Mouse (Mus musculus): ENCODE results near the gene Olfr1026. TPM values are rescaled to one million over a fixed set of nuclear protein-coding genes. Genes with fewer than 3 reads are reported as not detected.

Olfr1026 gene
- not detected for polyA plus RNA-seq (2014; fragmentation: Illumina TruSeq; extraction: RNeasy Lipid Tissue Mini Kit (QIAGEN cat#74804); ENCODE audit: low read depth, low replicate concordance)

DNA sequence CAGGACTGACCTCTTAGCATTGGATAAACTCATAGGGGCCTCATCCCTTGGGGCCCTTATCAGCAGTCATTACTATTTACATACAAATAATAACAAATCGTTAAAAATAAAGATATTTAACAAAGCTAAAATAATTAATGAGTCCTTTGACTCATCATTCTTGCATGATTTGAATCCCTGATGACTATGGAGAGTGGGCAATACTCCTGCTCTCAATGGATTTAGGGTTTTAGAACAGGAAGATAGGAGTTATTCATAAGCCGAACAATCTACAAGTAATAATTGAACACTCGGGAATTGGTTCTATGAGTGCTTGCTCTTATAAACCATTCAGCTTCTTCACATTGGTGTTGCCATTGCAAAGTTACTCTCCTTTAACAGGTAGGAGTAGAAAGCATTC, at the start of gene Olfr1026:
TSS of gene Olfr1026 (plus strand) at position 301 of the 400 bp plus-strand sequence.

DNA sequence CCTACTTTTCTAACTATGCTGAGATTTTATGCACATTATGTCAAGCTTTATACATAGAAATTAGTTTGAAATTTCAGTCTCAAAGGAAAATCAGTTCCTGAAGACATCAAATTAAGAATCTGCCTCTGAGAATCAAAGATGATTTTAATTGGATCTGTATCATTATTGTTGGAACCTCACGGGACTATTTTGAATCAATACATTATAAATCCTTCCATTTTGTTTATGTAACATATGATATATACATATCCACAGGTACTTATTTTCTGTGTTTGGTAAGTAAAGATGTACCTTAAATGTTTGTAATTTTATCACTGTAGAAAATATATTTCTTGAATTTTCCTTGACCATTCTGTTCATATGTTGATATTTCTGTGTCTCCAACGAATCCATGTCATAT, 36.0 kb upstream of the Olfr1026 start, which contains the start of gene Olfr1023:
TSS of gene Olfr1023 (plus strand) at position 301 of the 400 bp plus-strand sequence.

DNA sequence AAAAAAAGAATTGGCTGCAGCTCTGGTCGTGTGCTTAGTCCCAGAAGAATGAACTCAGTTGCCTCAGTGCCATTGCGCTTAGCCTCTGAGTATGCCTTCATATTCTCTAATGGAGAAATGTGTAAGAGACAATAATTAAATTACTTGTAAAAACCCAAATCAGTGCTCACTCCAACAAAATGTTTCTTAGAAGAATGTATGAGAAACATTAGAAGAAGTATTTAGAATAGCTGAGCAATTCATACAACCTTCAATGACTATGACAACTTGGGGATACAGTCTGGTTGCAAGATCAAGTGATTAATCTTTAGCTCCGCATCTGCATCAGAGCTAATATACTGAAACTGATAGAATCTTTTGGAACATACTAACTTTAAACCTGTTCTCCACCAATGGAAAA, 16.4 kb upstream of the Olfr1026 start, which contains the start of gene Olfr1024:
TSS of gene Olfr1024 (minus strand) at position 101 of the 400 bp plus-strand sequence.

DNA sequence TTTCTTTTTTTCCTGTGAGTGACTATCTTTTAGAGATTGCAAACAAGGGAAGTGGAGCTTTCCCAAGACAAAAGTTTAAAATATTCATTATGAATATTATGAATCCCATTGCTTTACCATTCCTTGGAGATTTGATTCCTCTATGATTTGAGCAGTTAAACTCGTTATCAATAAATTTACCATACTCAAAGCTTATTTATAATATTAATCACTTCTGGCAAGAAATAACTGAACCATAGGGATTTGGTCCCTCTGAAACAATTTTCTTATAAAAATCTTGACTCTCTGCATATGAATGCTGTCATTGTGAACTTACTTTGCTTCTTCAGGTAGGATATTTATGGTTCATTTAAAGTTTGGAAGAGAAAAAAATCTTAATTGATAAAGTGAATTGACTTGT, 6.5 kb upstream of the Olfr1026 start, which contains the start of gene Olfr1025-ps1:
TSS of gene Olfr1025-ps1 (plus strand) at position 301 of the 400 bp plus-strand sequence.

DNA sequence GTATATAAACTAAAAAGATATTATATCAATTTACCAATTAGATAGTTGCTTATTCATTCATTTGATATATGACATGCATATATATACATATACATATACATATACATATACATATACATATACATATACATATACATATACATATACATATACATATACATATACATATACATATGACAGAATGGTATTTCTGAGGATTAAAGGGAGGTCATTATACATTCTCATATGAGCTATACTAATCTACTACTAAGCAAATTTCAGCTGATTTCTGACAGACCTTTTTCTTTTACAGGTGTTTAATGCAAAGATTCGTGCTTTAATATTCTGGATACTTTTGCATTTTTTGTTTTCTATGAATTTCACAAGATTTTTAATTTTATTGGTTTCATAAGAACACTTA, 28.8 kb downstream of the Olfr1026 start, which contains the start of gene Olfr1028:
TSS of gene Olfr1028 (plus strand) at position 301 of the 400 bp plus-strand sequence.

DNA sequence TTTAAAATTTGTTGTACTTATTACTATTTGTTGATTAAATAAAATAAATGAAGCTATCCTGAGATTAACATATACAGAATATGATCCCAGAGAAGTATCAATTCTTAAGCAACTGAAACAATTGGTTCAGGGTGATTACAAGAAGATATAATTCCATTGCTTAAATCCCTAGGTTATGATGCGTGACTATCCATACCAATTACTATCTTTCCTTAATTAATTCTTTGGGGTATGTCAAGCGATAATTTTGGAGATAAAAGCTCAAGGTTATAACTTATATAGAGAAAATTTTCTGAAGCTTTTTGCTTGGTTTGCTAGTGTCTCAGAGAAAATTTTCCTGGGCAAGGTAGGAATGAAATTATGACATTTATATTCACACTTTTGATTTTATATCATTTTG, 52.2 kb downstream of the Olfr1026 start, which contains the start of gene Olfr1029:
TSS of gene Olfr1029 (plus strand) at position 301 of the 400 bp plus-strand sequence.

Other genes starting within 250 kb of the Olfr1026 start
- not detected for gene Olfr1006, start 242.8 kb upstream of the Olfr1026 start, polyA plus RNA-seq (2014; fragmentation: Illumina TruSeq; extraction: RNeasy Lipid Tissue Mini Kit (QIAGEN cat#74804); ENCODE audit: low read depth, low replicate concordance)
- not detected for gene Olfr1008, start 232.1 kb upstream of the Olfr1026 start, polyA plus RNA-seq (2014; fragmentation: Illumina TruSeq; extraction: RNeasy Lipid Tissue Mini Kit (QIAGEN cat#74804); ENCODE audit: low read depth, low replicate concordance)
- gene Olfr1009, start 206.1 kb upstream of the Olfr1026 start, polyA plus RNA-seq (2014; fragmentation: Illumina TruSeq; extraction: RNeasy Lipid Tissue Mini Kit (QIAGEN cat#74804); ENCODE audit: low read depth, low replicate concordance): not detected
- gene Olfr1012, start 158.8 kb upstream of the Olfr1026 start, polyA plus RNA-seq (2014; fragmentation: Illumina TruSeq; extraction: RNeasy Lipid Tissue Mini Kit (QIAGEN cat#74804); ENCODE audit: low read depth, low replicate concordance): not detected
- gene Olfr1013, start 154.5 kb upstream of the Olfr1026 start, polyA plus RNA-seq (2014; fragmentation: Illumina TruSeq; extraction: RNeasy Lipid Tissue Mini Kit (QIAGEN cat#74804); ENCODE audit: low read depth, low replicate concordance): not detected
- not detected for gene Olfr1014, start 148.8 kb upstream of the Olfr1026 start, polyA plus RNA-seq (2014; fragmentation: Illumina TruSeq; extraction: RNeasy Lipid Tissue Mini Kit (QIAGEN cat#74804); ENCODE audit: low read depth, low replicate concordance)
- gene Olfr1015, start 139.5 kb upstream of the Olfr1026 start, polyA plus RNA-seq (2014; fragmentation: Illumina TruSeq; extraction: RNeasy Lipid Tissue Mini Kit (QIAGEN cat#74804); ENCODE audit: low read depth, low replicate concordance): not detected
- not detected for gene Olfr1016, start 119.0 kb upstream of the Olfr1026 start, polyA plus RNA-seq (2014; fragmentation: Illumina TruSeq; extraction: RNeasy Lipid Tissue Mini Kit (QIAGEN cat#74804); ENCODE audit: low read depth, low replicate concordance)
- gene Olfr1018, start 103.1 kb upstream of the Olfr1026 start, polyA plus RNA-seq (2014; fragmentation: Illumina TruSeq; extraction: RNeasy Lipid Tissue Mini Kit (QIAGEN cat#74804); ENCODE audit: low read depth, low replicate concordance): not detected
- not detected for gene Olfr1019, start 76.1 kb upstream of the Olfr1026 start, polyA plus RNA-seq (2014; fragmentation: Illumina TruSeq; extraction: RNeasy Lipid Tissue Mini Kit (QIAGEN cat#74804); ENCODE audit: low read depth, low replicate concordance)
- gene Olfr1020, start 74.5 kb upstream of the Olfr1026 start, polyA plus RNA-seq (2014; fragmentation: Illumina TruSeq; extraction: RNeasy Lipid Tissue Mini Kit (QIAGEN cat#74804); ENCODE audit: low read depth, low replicate concordance): not detected
- not detected for gene Olfr1022, start 53.0 kb upstream of the Olfr1026 start, polyA plus RNA-seq (2014; fragmentation: Illumina TruSeq; extraction: RNeasy Lipid Tissue Mini Kit (QIAGEN cat#74804); ENCODE audit: low read depth, low replicate concordance)
- gene Olfr1023, start 35.9 kb upstream of the Olfr1026 start, polyA plus RNA-seq (2014; fragmentation: Illumina TruSeq; extraction: RNeasy Lipid Tissue Mini Kit (QIAGEN cat#74804); ENCODE audit: low read depth, low replicate concordance): not detected
- gene Olfr1024, start 16.5 kb upstream of the Olfr1026 start, polyA plus RNA-seq (2014; fragmentation: Illumina TruSeq; extraction: RNeasy Lipid Tissue Mini Kit (QIAGEN cat#74804); ENCODE audit: low read depth, low replicate concordance): not detected
- gene Olfr1025-ps1, start 6.4 kb upstream of the Olfr1026 start, polyA plus RNA-seq (2014; fragmentation: Illumina TruSeq; extraction: RNeasy Lipid Tissue Mini Kit (QIAGEN cat#74804); ENCODE audit: low read depth, low replicate concordance): not detected
- not detected for gene Olfr1028, start 28.9 kb downstream of the Olfr1026 start, polyA plus RNA-seq (2014; fragmentation: Illumina TruSeq; extraction: RNeasy Lipid Tissue Mini Kit (QIAGEN cat#74804); ENCODE audit: low read depth, low replicate concordance)
- gene Olfr1029, start 52.3 kb downstream of the Olfr1026 start, polyA plus RNA-seq (2014; fragmentation: Illumina TruSeq; extraction: RNeasy Lipid Tissue Mini Kit (QIAGEN cat#74804); ENCODE audit: low read depth, low replicate concordance): not detected
- gene Olfr1030, start 57.7 kb downstream of the Olfr1026 start, polyA plus RNA-seq (2014; fragmentation: Illumina TruSeq; extraction: RNeasy Lipid Tissue Mini Kit (QIAGEN cat#74804); ENCODE audit: low read depth, low replicate concordance): not detected
- not detected for gene Olfr1031, start 68.7 kb downstream of the Olfr1026 start, polyA plus RNA-seq (2014; fragmentation: Illumina TruSeq; extraction: RNeasy Lipid Tissue Mini Kit (QIAGEN cat#74804); ENCODE audit: low read depth, low replicate concordance)
- not detected for gene Olfr1032, start 84.0 kb downstream of the Olfr1026 start, polyA plus RNA-seq (2014; fragmentation: Illumina TruSeq; extraction: RNeasy Lipid Tissue Mini Kit (QIAGEN cat#74804); ENCODE audit: low read depth, low replicate concordance)
- gene Olfr1033, start 99.1 kb downstream of the Olfr1026 start, polyA plus RNA-seq (2014; fragmentation: Illumina TruSeq; extraction: RNeasy Lipid Tissue Mini Kit (QIAGEN cat#74804); ENCODE audit: low read depth, low replicate concordance): 4.3 TPM
- 0.69 TPM for gene Olfr1034, start 124.3 kb downstream of the Olfr1026 start, polyA plus RNA-seq (2014; fragmentation: Illumina TruSeq; extraction: RNeasy Lipid Tissue Mini Kit (QIAGEN cat#74804); ENCODE audit: low read depth, low replicate concordance)
- not detected for gene Olfr1036, start 152.4 kb downstream of the Olfr1026 start, polyA plus RNA-seq (2014; fragmentation: Illumina TruSeq; extraction: RNeasy Lipid Tissue Mini Kit (QIAGEN cat#74804); ENCODE audit: low read depth, low replicate concordance)
- not detected for gene Olfr1037, start 165.8 kb downstream of the Olfr1026 start, polyA plus RNA-seq (2014; fragmentation: Illumina TruSeq; extraction: RNeasy Lipid Tissue Mini Kit (QIAGEN cat#74804); ENCODE audit: low read depth, low replicate concordance)
- gene Olfr1039, start 214.4 kb downstream of the Olfr1026 start, polyA plus RNA-seq (2014; fragmentation: Illumina TruSeq; extraction: RNeasy Lipid Tissue Mini Kit (QIAGEN cat#74804); ENCODE audit: low read depth, low replicate concordance): not detected
- gene Olfr1040, start 225.2 kb downstream of the Olfr1026 start, polyA plus RNA-seq (2014; fragmentation: Illumina TruSeq; extraction: RNeasy Lipid Tissue Mini Kit (QIAGEN cat#74804); ENCODE audit: low read depth, low replicate concordance): not detected
- not detected for gene Olfr1042, start 240.3 kb downstream of the Olfr1026 start, polyA plus RNA-seq (2014; fragmentation: Illumina TruSeq; extraction: RNeasy Lipid Tissue Mini Kit (QIAGEN cat#74804); ENCODE audit: low read depth, low replicate concordance)
- not detected for gene Olfr1043, start 246.0 kb downstream of the Olfr1026 start, polyA plus RNA-seq (2014; fragmentation: Illumina TruSeq; extraction: RNeasy Lipid Tissue Mini Kit (QIAGEN cat#74804); ENCODE audit: low read depth, low replicate concordance)

Measured in kidney, adult 10 weeks (tissue).